Mouse (Mus musculus) spleen, adult 2 months (tissue): Measurements from ENCODE around the gene Gpr108.

Experiments used
- CTCF ChIP-seq: fragments of 200-500 bp; IDR thresholded peaks from 2 replicates; pipeline ENCODE4 v1.5.1; 2011; ENCODE audit warnings: mild to moderate bottlenecking, inconsistent platforms; ENCODE audit not compliant: insufficient read depth, insufficient read length, insufficient replicate concordance; ENCODE audit errors: extremely low read depth
- POLR2A ChIP-seq: fragments of 200-500 bp; IDR thresholded peaks from 2 replicates; pipeline ENCODE4 v1.6.1; 2011; ENCODE audit warnings: low read depth, low read length, inconsistent platforms

GRCm38 (mm10) chr17:57201841-57202724, 46.2 kb downstream of the Gpr108 start:
- no peak for TF ChIP-seq CTCF
- no peak for TF ChIP-seq POLR2A
